Mouse (Mus musculus) intestine, postnatal 0 days (tissue): ENCODE data around the gene Iqsec1. TPM values are rescaled to one million over a fixed set of nuclear protein-coding genes. Genes with fewer than 3 reads are reported as not detected.

Source experiments
- ATAC-seq: fragments of 200-750 bp; cut with Nextera tagmentation; 2 replicates; pipeline ENCODE4 v1.8.0; 2017; ENCODE audit warnings: mild to moderate bottlenecking, moderate TSS enrichment, moderate library complexity
- H3K27ac ChIP-seq: fragments of 300-500 bp; sonication (generic); 2 replicates; pipeline ENCODE4 v1.5.1; 2014; ENCODE audit warnings: mild to moderate bottlenecking, low read depth, low read length, moderate library complexity
- H3K27me3 ChIP-seq: fragments of 300-500 bp; sonication (generic); replicated peaks from 2 replicates; pipeline ENCODE4 v1.6.1; 2014; ENCODE audit warnings: low read length, mixed read lengths; ENCODE audit not compliant: control insufficient read depth, insufficient read depth
- H3K36me3 ChIP-seq: fragments of 300-500 bp; sonication (generic); 2 replicates; pipeline ENCODE4 v1.6.1; 2014; ENCODE audit warnings: mild to moderate bottlenecking, moderate library complexity; ENCODE audit not compliant: control insufficient read depth, insufficient read depth
- H3K4me1 ChIP-seq: fragments of 300-500 bp; sonication (generic); replicated peaks from 2 replicates; pipeline ENCODE4 v1.6.1; 2014; ENCODE audit warnings: antibody characterized with exemption, low read length, mixed read lengths; ENCODE audit not compliant: control insufficient read depth, insufficient read depth
- H3K4me2 ChIP-seq: fragments of 300-500 bp; sonication (generic); replicated peaks from 2 replicates; pipeline ENCODE4 v1.6.1; 2014; ENCODE audit warnings: low read depth, mild to moderate bottlenecking, moderate library complexity
- H3K4me3 ChIP-seq: fragments of 300-500 bp; sonication (generic); 2 replicates; pipeline ENCODE4 v1.5.1; 2014; ENCODE audit warnings: low read depth, low read length
- H3K9ac ChIP-seq: fragments of 300-500 bp; sonication (generic); 2 replicates; pipeline ENCODE4 v1.6.1; 2014; ENCODE audit warnings: mild to moderate bottlenecking, low read depth, low read length
- H3K9me3 ChIP-seq: fragments of 300-500 bp; sonication (generic); 2 replicates; pipeline ENCODE4 v1.6.1; 2016; ENCODE audit warnings: mixed run types; ENCODE audit not compliant: control insufficient read depth
- CTCF ChIP-seq: sonication (generic); IDR thresholded peaks from 2 replicates; pipeline ENCODE4 v1.5.1; 2016; ENCODE audit warnings: low read depth, mild to moderate bottlenecking, control low read depth, antibody characterized with exemption, moderate library complexity
- WGBS: fragments of 180-500 bp; shearing (Covaris S2); extraction: QIAGEN DNeasy Blood & Tissue Kit; methylation state at CpG from one replicate; pipeline ENCODE4 v1.1.7; 2014; 5-methylcytosine and 5-hydroxymethylcytosine counted together
- polyA plus RNA-seq: library from polyadenylated mRNA; unstranded; fragments of >200 nt; fragmentation: Nextera tagmentation; extraction: Ambion mirVana; gene quantifications from 2 replicates; pipeline ENCODE4 v1.2.1, GENCODE M21; 2015

Gene Iqsec1
- polyA plus RNA-seq, 1 experiment from 2014 or later: 7.0 TPM

DNA sequence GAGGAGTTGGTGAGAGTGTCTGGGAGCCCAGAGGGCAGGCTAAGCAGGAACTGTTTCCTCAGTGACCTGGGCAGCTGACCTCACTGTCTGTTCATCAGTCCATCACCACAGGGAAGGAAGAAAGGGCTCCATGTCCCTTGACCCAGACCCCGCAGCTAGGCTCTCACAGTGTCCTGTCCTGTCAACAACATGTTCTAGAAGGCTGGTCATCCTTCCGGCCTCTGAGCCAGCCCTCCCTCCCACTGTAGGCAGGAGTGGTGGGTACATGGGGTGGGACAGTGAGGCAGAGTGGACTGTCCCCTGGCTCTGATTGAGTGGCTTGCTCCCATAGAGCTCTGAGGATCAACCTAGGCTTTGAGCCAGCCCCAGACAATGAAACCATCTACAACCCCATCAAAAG, 284.7 kb downstream of the Iqsec1 start:
- no peaks in the 10 kb centered on the region for H3K27me3 ChIP-seq
- WGBS: 60% methylated on average over 2 of the region's 2 CpGs
- H3K9me3 ChIP-seq: no peaks in the 10 kb centered on the region
- peaks cover 10% of the 10 kb centered on the region; the same call in 1 of the 2 replicates for H3K4me1 ChIP-seq
- no peak overlapping the region for H3K4me2 ChIP-seq
- no peak for TF ChIP-seq CTCF
- ATAC-seq: no peak
- H3K9ac ChIP-seq: no peak overlapping the region
- no peaks in the 10 kb centered on the region for H3K36me3 ChIP-seq
- H3K4me3 ChIP-seq: no peak overlapping the region
- no peak overlapping the region for H3K27ac ChIP-seq

DNA sequence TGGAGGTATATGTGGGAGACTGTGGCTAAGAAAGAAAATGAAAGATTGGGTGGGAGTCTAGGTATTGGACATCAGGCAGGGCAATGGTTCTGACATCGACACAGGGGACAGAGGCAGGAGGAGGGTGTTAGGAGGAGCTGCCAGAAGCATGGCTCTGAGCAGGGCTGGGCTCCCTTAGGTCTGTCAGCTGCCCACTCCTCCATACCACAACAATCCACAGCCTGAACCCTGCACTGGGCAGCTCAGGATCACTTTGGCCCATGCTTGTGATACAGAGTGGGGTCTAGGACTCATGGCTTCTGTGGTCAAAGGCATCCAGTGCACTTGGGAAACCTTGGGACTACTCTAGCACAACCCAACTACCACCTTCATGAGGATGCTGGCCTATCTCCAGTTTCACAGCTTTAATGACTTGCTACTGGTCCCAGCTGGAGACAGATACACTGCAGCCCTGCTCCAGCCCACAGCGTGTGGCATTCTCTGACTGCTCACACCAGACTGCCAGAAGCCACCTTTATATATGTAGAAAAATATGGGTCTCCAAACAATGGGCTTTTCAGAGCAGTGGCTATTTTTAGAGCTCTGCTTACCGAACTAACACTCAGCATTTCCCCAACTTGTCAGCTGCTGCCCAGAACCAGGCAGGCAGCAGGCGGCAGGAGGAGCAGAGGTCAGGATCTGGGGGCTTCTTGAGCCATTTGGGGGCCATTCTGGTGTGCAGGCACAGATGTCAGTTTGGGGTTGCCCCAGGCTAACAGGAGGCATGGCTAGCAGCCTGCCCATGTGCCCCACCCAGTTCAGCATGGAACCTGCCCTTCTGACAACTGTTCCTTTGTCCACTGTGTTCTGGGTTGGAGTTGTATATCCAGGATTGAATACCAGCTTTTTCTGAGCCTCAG, 285.4 kb downstream of the Iqsec1 start:
- no peak overlapping the region for H3K4me2 ChIP-seq
- no peaks in the 10 kb centered on the region for H3K36me3 ChIP-seq
- no peak for ATAC-seq
- H3K27me3 ChIP-seq: no peaks in the 10 kb centered on the region
- no peak for TF ChIP-seq CTCF
- H3K4me1 ChIP-seq: peaks cover 10% of the 10 kb centered on the region; the same call in 1 of the 2 replicates
- no peak overlapping the region for H3K4me3 ChIP-seq
- WGBS: 41% methylated on average over 4 of the region's 4 CpGs
- H3K9ac ChIP-seq: no peak overlapping the region
- no peak overlapping the region; the same call in 1 of the 2 replicates for H3K27ac ChIP-seq
- no peaks in the 10 kb centered on the region for H3K9me3 ChIP-seq

DNA sequence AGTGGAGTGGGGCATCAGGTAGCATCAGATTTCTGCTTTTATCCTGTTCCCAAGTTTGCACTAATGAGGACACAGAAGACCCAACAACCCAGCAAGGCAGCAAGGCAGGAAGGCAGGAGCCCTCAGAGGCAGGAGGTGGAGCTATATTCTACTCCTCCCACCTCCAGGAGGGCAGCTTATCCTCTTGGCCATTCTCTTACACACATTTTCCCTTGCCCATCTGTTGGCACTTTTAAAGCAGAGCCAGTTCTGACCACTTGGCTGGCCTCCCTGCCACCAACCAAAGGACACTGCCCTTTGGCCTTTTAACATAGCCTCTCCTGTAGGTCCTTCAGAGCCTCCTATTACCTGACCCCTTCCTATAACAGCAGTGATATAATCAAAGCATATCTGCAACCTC, 286.3 kb downstream of the Iqsec1 start:
- Histone ChIP-seq H3K4me3 (no peak overlapping the region), H3K9ac (no peak overlapping the region), H3K4me2 (no peak overlapping the region), H3K4me1 (peaks cover 10% of the 10 kb centered on the region; the same call in 1 of the 2 replicates), H3K9me3 (no peaks in the 10 kb centered on the region), H3K27me3 (no peaks in the 10 kb centered on the region), H3K36me3 (no peaks in the 10 kb centered on the region), H3K27ac (no peak overlapping the region)
- ATAC-seq: no peak
- TF ChIP-seq CTCF: no peak

DNA sequence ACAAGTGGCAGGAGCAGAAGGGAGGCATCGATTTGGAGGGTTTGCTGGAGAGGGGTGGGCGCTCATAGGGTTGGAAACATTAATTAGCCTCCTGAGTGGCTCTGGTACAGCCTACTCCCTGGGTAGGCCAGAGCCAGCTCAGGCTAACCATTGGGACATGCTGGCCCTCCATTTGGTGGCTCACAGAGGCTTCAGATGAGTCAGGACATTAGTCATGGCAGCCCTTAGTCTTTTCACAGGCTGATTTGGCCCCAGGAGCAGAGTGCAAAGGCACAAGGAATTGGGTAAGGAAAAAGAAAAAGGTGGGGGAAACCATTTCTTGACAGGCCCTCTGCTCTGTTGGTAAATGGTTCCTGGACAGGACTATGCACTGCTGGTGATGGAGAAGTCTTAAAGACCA, 287.1 kb downstream of the Iqsec1 start:
- Histone ChIP-seq H3K4me1 (peaks cover 6% of the 10 kb centered on the region; the same call in 1 of the 2 replicates), H3K9me3 (no peaks in the 10 kb centered on the region), H3K9ac (no peak overlapping the region), H3K27ac (no peak overlapping the region), H3K4me2 (no peak overlapping the region), H3K4me3 (no peak overlapping the region), H3K27me3 (no peaks in the 10 kb centered on the region), H3K36me3 (no peaks in the 10 kb centered on the region)
- TF ChIP-seq CTCF: no peak
- no peak for ATAC-seq
- 86% methylated on average over 2 of the region's 2 CpGs for WGBS

DNA sequence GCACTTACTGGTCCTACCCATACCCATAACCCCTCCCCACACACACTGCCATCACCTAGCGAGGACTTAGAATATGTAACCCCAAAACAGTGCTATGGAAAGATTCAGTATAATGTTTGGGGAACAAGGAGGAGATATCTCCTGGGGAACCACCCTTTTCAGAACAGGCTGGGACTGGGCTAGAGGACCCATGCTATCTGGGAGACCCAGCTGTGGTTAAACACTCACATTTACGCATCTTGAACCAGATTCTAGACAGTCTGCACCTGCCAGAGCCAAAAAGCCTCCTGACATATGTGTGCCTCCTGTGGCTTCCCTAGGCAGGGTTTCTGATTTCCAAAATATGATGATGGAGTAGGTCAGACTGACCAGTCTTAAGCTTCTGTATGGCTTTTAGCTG, 287.7 kb downstream of the Iqsec1 start:
- H3K36me3 ChIP-seq: no peaks in the 10 kb centered on the region
- WGBS: 97% methylated on average over 2 of the region's 2 CpGs

DNA sequence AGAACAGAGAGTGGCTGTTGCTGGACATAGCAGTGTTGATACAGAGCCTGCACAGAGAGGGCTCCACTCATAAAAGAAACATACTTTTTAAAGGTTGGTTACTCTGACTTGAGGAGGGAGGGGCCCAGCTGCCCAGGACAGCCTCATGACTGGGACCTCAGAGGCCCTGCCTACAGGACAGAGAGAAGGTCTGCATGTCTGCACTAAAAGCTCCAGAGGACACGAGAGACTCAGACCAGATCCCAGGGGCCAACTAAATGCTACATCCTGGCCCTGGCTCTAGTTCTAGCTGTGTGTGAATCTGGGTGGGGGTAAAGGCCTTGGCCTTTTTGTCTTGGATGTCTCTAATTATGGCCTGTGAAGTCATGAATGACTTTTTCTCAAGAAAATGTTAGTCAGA, 288.4 kb downstream of the Iqsec1 start:
- 52% methylated on average over 1 of the region's 1 CpGs for WGBS
- no peaks in the 10 kb centered on the region for H3K9me3 ChIP-seq
- no peak for ATAC-seq

More for the DNA sequence above, 287.7 kb downstream of the Iqsec1 start:
- ATAC-seq: no peak
- Histone ChIP-seq H3K9me3 (no peaks in the 10 kb centered on the region), H3K27ac (no peak overlapping the region), H3K9ac (no peak overlapping the region), H3K4me1 (peaks cover 3% of the 10 kb centered on the region; the same call in 1 of the 2 replicates), H3K4me3 (no peak overlapping the region), H3K27me3 (no peaks in the 10 kb centered on the region), H3K4me2 (no peak overlapping the region)
- TF ChIP-seq CTCF: no peak

More for the DNA sequence above, 288.4 kb downstream of the Iqsec1 start:
- Histone ChIP-seq H3K4me2 (no peak overlapping the region), H3K9ac (no peak overlapping the region), H3K4me3 (no peak overlapping the region), H3K4me1 (peaks cover 3% of the 10 kb centered on the region; the same call in 1 of the 2 replicates), H3K36me3 (no peaks in the 10 kb centered on the region), H3K27ac (no peak overlapping the region), H3K27me3 (no peaks in the 10 kb centered on the region)
- TF ChIP-seq CTCF: no peak
